Mouse (Mus musculus) urinary bladder, postnatal 25 days (tissue): ENCODE data around the gene Atp2a2.
"Not testable (repeated sequence)": the region's sequence is repeated elsewhere in the genome, so short reads cannot be mapped to it uniquely, and the experiment has no call there.

ENCODE experiments used
- DNase-seq: peaks from one replicate; pipeline ENCODE4 v3.0.0; 2022; ENCODE audit warnings: low spot score

The Atp2a2 gene

GRCm38 (mm10) chr5:122494449-122494848 lies 7.6 kb downstream of the Atp2a2 start:
- no peak for DNase-seq

DNA sequence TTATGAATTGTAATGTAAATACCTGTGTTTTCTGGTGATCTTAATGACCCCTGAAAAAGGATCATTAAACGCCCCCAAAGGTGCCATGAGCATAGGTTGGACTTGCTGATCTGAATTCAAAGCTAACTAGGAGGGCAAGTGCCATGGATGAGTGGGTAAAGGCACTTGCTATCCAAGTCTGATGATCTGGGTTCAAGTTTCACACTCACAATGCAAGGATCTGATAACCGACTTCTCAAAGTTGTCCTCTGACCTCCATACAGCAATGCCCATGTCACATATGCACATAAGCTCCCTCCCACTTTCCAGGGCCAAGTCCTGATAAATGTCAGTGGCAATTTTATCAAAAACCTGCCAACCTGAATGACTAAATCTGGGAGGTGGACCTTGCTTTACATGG lies 9.0 kb downstream of the Atp2a2 start:
- DNase-seq, result no peak

- DNase-seq, result no peak
Measured at GRCm38 (mm10) chr5:122491385-122491784, 10.6 kb downstream of the Atp2a2 start.

- DNase-seq, result no peak
Measured at GRCm38 (mm10) chr5:122490148-122490547, 11.9 kb downstream of the Atp2a2 start.

DNA sequence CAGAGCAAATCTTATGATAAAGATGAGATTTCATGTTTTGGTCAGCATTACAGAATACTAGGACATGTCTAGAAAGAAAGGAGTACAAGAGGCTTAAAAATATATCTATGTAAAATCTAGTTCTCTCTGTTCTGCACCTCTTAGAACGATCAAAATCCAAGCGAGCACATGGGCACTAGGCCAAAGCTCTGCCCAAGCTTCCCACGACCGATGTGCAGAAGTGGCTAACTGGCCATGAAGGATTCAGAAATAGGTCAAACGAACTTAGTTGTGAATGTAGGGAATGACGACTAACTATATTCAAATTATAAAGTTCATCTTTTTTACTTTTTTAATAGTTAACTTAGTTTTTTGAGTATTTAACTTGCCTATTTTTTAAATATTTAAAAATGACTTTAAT lies 14.2 kb downstream of the Atp2a2 start:
- no peak for DNase-seq

- not testable (repeated sequence) for DNase-seq
Measured at GRCm38 (mm10) chr5:122486243-122486642, 15.8 kb downstream of the Atp2a2 start.

DNA sequence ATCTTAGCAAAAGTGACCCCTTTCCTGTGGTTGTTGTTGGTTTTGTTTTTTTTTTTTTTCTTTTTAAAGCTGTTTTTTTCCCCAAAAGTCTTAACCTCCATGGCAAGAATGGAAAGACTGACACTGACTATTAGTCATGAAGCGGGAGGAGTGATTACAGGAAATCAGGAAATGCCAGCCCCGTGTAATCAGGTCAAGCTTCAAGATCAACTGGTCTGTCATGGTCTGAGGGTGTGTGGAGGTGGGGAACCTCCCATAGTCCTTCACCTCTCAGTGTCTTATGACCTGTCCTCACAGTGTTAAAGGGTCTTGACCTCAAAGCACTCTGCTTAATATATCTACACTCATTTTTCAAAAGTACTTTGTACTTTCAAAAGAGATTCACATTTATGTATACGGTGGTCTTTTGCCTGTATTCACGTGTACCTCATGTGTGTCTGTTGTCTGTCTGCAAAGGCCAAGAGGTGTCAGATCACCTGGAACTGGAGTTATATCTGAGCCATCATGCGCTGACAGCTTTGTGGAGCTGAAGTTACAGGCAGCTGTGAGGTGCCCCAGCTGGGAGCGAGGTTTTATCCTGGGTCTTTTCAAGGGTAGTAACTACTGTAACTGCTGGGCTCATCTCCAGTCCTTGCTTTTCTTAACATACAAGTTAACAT lies 19.2 kb downstream of the Atp2a2 start:
- DNase-seq, result no peak

DNA sequence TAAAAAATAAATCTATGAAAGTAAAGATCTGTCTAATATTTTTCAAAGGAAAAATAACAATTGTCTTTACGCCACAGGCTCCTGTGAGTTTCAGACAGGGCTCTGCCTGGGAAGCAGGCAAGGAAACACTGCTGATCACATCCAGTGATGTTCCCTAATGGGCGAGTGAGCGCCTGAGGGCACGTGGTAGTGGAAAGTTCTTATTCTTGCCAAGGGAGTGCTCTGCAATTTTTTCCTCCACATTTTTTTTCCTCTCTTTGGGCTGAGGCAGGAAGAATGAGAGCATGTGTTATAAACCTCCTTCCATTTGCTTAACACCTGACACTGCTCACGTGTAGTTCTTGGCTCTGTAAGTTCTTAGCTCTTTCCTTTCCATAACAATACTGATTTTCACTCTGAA lies 20.2 kb downstream of the Atp2a2 start:
- DNase-seq, result no peak

- no peak for DNase-seq
Measured at GRCm38 (mm10) chr5:122479131-122479530, 22.9 kb downstream of the Atp2a2 start.

DNA sequence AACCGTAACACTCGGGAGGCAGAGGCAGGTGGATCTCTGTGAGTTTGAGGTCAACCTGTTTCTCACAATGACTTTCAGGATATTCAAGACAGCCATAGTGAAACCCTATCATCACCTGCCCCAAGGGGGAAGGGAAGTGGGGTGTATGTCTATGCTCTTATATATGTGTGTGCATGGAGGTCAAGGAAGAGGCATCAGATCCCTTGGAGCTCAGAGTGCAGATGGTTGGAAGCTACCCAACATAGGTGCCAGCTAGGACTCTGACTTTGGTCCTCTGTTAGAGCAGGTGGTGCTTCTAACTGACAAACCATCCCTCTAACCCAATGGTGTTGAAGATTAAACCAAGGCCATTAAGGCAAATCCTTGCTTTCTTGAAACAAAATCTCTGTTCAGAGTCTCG lies 24.5 kb downstream of the Atp2a2 start:
- DNase-seq, result no peak

- DNase-seq, result no peak
Measured at GRCm38 (mm10) chr5:122476078-122476477, 25.9 kb downstream of the Atp2a2 start.

- no peak for DNase-seq
Measured at GRCm38 (mm10) chr5:122474643-122475363, 27.2 kb downstream of the Atp2a2 start.

- no peak for DNase-seq
Measured at GRCm38 (mm10) chr5:122471658-122472057, 30.4 kb downstream of the Atp2a2 start.

DNA sequence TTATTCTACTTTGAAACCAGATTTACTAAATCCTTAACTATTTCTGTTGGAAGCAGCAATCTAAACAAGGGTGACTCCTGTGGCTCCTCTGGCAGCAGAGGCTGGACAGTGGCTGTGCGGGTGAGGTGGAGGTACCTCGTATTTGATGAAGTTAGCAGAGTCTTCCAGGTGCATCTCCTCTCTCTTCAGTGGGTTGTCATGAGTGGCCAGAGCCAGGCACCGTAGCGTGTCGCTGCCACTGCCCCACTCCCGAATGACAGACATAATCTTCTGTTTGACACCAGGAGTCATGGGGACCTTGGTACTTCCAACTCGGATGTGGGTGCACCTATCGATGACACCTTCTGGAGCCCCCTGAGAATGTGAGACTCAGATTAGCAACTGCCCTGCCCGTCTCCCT lies 40.6 kb downstream of the Atp2a2 start:
- DNase-seq, result no peak

DNA sequence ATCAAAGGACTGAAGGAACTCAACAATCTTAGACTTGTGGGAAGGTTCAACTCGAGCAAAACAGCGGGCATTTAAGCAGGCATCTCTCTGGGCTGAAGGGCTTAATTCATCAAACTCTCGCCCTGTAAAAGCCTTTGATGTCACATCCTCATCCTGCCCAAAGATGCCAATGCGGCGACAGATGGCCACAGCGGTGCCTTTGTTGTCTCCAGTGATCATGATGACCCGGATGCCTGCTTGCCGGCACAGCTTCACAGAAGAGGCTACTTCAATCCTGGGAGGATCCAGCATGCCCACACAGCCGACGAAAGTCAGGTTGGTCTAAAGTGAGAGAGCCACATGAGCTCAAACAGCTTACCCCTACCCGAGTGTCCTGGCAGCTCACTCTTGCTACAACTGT lies 41.4 kb downstream of the Atp2a2 start:
- DNase-seq, result no peak

- DNase-seq, result no peak
Measured at GRCm38 (mm10) chr5:122459335-122459734, 42.7 kb downstream of the Atp2a2 start.

GRCm38 (mm10) chr5:122458066-122458465 lies 44.0 kb downstream of the Atp2a2 start:
- no peak for DNase-seq

- not testable (repeated sequence) for DNase-seq
Measured at GRCm38 (mm10) chr5:122457054-122457453, 45.0 kb downstream of the Atp2a2 start.

DNA sequence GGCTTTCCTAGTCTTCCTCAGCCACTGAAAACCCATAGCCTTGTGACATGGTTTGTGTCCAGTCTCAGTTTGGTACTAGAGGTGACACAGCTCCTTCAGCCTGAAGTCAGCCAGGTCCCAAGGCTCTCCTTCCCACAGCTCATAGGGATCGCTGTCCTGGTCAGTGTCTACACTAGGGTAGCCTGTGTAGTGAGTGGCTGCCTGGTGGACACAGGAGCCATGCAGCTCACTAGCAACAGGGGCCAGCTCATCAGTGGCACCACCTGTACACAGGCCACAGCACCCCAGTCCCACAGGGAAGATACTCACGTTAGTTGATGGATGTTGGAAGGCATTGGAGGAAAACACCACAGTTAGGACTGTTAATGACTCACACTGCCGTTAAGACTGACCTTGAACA lies 46.4 kb downstream of the Atp2a2 start:
- DNase-seq, result no peak

DNA sequence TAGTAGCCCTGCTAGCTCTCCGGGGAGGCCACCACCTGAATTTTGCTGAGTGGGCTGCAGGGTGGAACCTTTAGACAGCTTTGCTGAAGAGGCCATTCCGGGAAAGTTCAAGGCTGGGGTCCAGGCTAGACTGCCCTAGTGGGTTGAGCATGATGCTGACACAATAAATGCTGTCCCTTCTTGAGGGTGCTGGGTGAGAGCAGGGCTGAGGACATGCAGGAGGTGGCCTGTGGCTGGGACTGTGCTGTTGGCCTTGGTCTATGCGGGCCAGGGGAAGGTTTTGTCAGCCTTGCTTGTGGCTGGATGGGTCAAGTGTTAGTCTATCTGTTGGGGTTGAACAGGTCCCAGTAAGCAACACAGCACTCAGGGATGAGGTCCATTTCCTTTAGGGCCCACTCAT lies 47.1 kb downstream of the Atp2a2 start:
- DNase-seq, result no peak

GRCm38 (mm10) chr5:122454442-122454841 lies 47.6 kb downstream of the Atp2a2 start:
- DNase-seq, result no peak

- no peak for DNase-seq
Measured at GRCm38 (mm10) chr5:122453188-122453587, 48.8 kb downstream of the Atp2a2 start.

DNA sequence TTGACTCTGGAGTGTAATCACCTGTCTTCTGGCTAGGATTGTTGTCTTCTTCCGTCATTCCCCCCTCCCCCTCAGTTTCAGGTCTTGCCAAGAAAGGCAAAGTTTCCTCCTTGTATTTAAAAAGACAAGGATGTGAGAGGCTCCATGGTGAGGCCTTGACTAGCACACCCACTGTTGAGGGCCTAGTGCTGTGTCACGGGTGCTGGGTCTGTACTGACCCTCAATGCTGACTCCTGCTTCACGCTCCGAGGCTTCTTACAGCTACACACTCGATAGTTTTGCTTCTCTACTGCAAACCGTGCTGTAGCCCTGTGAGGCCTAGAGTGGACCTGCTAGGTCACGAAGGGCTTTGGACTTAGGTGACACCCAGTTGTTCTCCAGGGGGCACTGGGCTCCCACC lies 49.8 kb downstream of the Atp2a2 start:
- no peak for DNase-seq

- no peak for DNase-seq
Measured at GRCm38 (mm10) chr5:122451324-122451723, 50.7 kb downstream of the Atp2a2 start.
